Mouse (Mus musculus) megakaryocyte, embryonic 14.5 days (primary cell): ENCODE data around the gene Ptpn1. TPM values are rescaled to one million over a fixed set of nuclear protein-coding genes. Genes with fewer than 3 reads are reported as not detected.

Experiments used
- H3K27me3 ChIP-seq: replicated peaks from 2 replicates; pipeline ENCODE3; 2012; ENCODE audit warnings: inconsistent platforms
- H3K36me3 ChIP-seq: replicated peaks from 2 replicates; pipeline ENCODE3; 2012; ENCODE audit warnings: low read length, inconsistent platforms, mixed read lengths
- H3K4me1 ChIP-seq: 2 replicates; pipeline ENCODE4 v1.6.1; 2012; ENCODE audit warnings: inconsistent platforms
- H3K4me3 ChIP-seq: replicated peaks from 2 replicates; pipeline ENCODE3; 2012; ENCODE audit warnings: moderate library complexity, mild to moderate bottlenecking, inconsistent platforms
- H3K9me3 ChIP-seq: 2 replicates; pipeline ENCODE4 v1.6.1; 2012; ENCODE audit warnings: inconsistent platforms
- FLI1 ChIP-seq: IDR thresholded peaks from 2 replicates; pipeline ENCODE4 v1.6.1; 2012; ENCODE audit warnings: low read length, inconsistent platforms, mixed read lengths
- GATA1 ChIP-seq: IDR thresholded peaks from 3 replicates; pipeline ENCODE4 v1.6.1; 2012; ENCODE audit warnings: mixed read lengths, low read length, inconsistent platforms, borderline replicate concordance
- polyA plus RNA-seq: library from polyadenylated mRNA; stranded (reverse); fragments of >175 nt; gene quantifications from 2 replicates; pipeline ENCODE4 v1.2.3, GENCODE M21; 2012; ENCODE audit warnings: low replicate concordance; ENCODE audit not compliant: insufficient read depth

The Ptpn1 gene
- polyA plus RNA-seq, 1 experiment: 120 TPM

- H3K36me3 ChIP-seq: no peaks in the 10 kb centered on the region
- H3K9me3 ChIP-seq: peaks cover 2% of the 10 kb centered on the region
- peaks cover 75% of the 10 kb centered on the region for H3K27me3 ChIP-seq
- H3K4me1 ChIP-seq: peaks cover 35% of the 10 kb centered on the region
- H3K4me3 ChIP-seq: no peak overlapping the region
- TF ChIP-seq FLI1 (no peak), GATA1 (no peak)
These were observed 31.9 kb upstream of the Ptpn1 start for GRCm38 (mm10) chr2:167899989-167900421.

GRCm38 (mm10) chr2:167902116-167902703, 29.6 kb upstream of the Ptpn1 start:
- no peak overlapping the region for H3K4me3 ChIP-seq
- H3K4me1 ChIP-seq: peaks cover 41% of the 10 kb centered on the region
- H3K9me3 ChIP-seq: peaks cover 5% of the 10 kb centered on the region
- H3K36me3 ChIP-seq: no peaks in the 10 kb centered on the region
- H3K27me3 ChIP-seq: peaks cover 67% of the 10 kb centered on the region
- no peak for TF ChIP-seq GATA1
- no peak for TF ChIP-seq FLI1

GRCm38 (mm10) chr2:167903242-167903952, 28.5 kb upstream of the Ptpn1 start:
- no peak overlapping the region for H3K4me3 ChIP-seq
- no peaks in the 10 kb centered on the region for H3K36me3 ChIP-seq
- peaks cover 71% of the 10 kb centered on the region for H3K27me3 ChIP-seq
- H3K4me1 ChIP-seq: peaks cover 53% of the 10 kb centered on the region
- peaks cover 5% of the 10 kb centered on the region for H3K9me3 ChIP-seq
- no peak for TF ChIP-seq GATA1
- no peak for TF ChIP-seq FLI1

- TF ChIP-seq GATA1 (no peak), FLI1 (no peak)
- Histone ChIP-seq H3K36me3 (no peaks in the 10 kb centered on the region), H3K27me3 (peaks cover 71% of the 10 kb centered on the region), H3K4me1 (peaks cover 50% of the 10 kb centered on the region), H3K4me3 (no peak overlapping the region), H3K9me3 (peaks cover 5% of the 10 kb centered on the region)
These were observed 27.1 kb upstream of the Ptpn1 start for GRCm38 (mm10) chr2:167904621-167905367.

DNA sequence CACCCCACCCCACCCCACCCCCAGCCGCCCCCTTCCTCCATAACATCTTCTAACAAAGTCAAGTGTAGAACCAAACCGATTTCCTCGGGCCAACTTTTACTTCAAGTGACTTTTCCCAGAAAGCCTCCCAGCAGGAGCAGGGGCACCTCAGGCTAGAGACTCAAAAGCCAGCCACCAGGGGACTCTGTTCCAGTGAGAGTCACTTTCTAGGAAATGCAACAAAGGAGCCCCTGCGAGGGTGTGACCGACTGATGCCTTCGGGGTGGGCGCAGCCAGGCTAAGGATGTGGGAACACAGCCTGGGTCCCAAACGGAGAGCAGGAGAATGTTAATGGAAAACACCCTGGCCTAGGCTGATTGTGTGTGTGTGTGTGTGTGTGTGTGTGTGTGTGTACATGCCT, 26.3 kb upstream of the Ptpn1 start:
- TF ChIP-seq GATA1 (no peak), FLI1 (no peak)
- Histone ChIP-seq H3K4me3 (no peak overlapping the region), H3K36me3 (no peaks in the 10 kb centered on the region), H3K9me3 (peaks cover 8% of the 10 kb centered on the region), H3K4me1 (peaks cover 47% of the 10 kb centered on the region), H3K27me3 (peaks cover 69% of the 10 kb centered on the region)

- Histone ChIP-seq H3K4me1 (peaks cover 48% of the 10 kb centered on the region), H3K9me3 (peaks cover 9% of the 10 kb centered on the region), H3K27me3 (peaks cover 60% of the 10 kb centered on the region), H3K36me3 (no peaks in the 10 kb centered on the region), H3K4me3 (no peak overlapping the region)
- TF ChIP-seq FLI1: no peak
- TF ChIP-seq GATA1: no peak
These were observed 25.1 kb upstream of the Ptpn1 start for GRCm38 (mm10) chr2:167906729-167907128.

GRCm38 (mm10) chr2:167909531-167910177, 22.2 kb upstream of the Ptpn1 start:
- Histone ChIP-seq H3K27me3 (peaks cover 40% of the 10 kb centered on the region), H3K9me3 (peaks cover 29% of the 10 kb centered on the region), H3K4me3 (no peak overlapping the region), H3K36me3 (peaks cover 2% of the 10 kb centered on the region), H3K4me1 (peaks cover 36% of the 10 kb centered on the region)
- no peak for TF ChIP-seq GATA1
- no peak for TF ChIP-seq FLI1

GRCm38 (mm10) chr2:167910178-167910540, 21.7 kb upstream of the Ptpn1 start:
- peaks cover 26% of the 10 kb centered on the region for H3K9me3 ChIP-seq
- no peak for TF ChIP-seq FLI1
- TF ChIP-seq GATA1: no peak

GRCm38 (mm10) chr2:167911511-167911910, 20.3 kb upstream of the Ptpn1 start:
- Histone ChIP-seq H3K27me3 (peaks cover 28% of the 10 kb centered on the region), H3K4me1 (peaks cover 41% of the 10 kb centered on the region), H3K36me3 (peaks cover 2% of the 10 kb centered on the region), H3K9me3 (peaks cover 24% of the 10 kb centered on the region), H3K4me3 (no peak overlapping the region)
- TF ChIP-seq GATA1: no peak

More at GRCm38 (mm10) chr2:167910178-167910540, 21.7 kb upstream of the Ptpn1 start:
- H3K27me3 ChIP-seq: peaks cover 37% of the 10 kb centered on the region
- no peak overlapping the region for H3K4me3 ChIP-seq
- H3K36me3 ChIP-seq: peaks cover 2% of the 10 kb centered on the region
- H3K4me1 ChIP-seq: peaks cover 36% of the 10 kb centered on the region

GRCm38 (mm10) chr2:167919081-167919480, 12.8 kb upstream of the Ptpn1 start:
- H3K4me1 ChIP-seq: peaks cover 74% of the 10 kb centered on the region
- no peaks in the 10 kb centered on the region for H3K36me3 ChIP-seq
- H3K4me3 ChIP-seq: no peak overlapping the region
- peaks cover 25% of the 10 kb centered on the region for H3K27me3 ChIP-seq
- peaks cover 4% of the 10 kb centered on the region; the same call in 1 of the 2 replicates for H3K9me3 ChIP-seq
- TF ChIP-seq FLI1: no peak
- no peak for TF ChIP-seq GATA1
